Mouse (Mus musculus) forebrain, postnatal 0 days (tissue): Measurements from ENCODE around the gene Neurod2. TPM values are rescaled to one million over a fixed set of nuclear protein-coding genes. Genes with fewer than 3 reads are reported as not detected.

Source experiments
- ATAC-seq: fragments of 200-750 bp; cut with Nextera tagmentation; 2 replicates; pipeline ENCODE4 v1.8.0; 2017; ENCODE audit warnings: mild to moderate bottlenecking, moderate library complexity
- DNase-seq: peaks from one replicate; pipeline ENCODE4 v3.0.0-alpha.2; 2015
- H3K27ac ChIP-seq: fragments of 300-500 bp; sonication (generic); 2 replicates; pipeline ENCODE4 v1.5.1; 2014; ENCODE audit warnings: low read depth, mild to moderate bottlenecking, antibody characterized with exemption, low read length, moderate library complexity, mixed read lengths
- H3K27me3 ChIP-seq: fragments of 300-500 bp; sonication (generic); 2 replicates; pipeline ENCODE4 v1.6.1; 2014; ENCODE audit warnings: mild to moderate bottlenecking, low read length, mixed read lengths; ENCODE audit not compliant: insufficient read depth
- H3K36me3 ChIP-seq: fragments of 300-500 bp; sonication (generic); 2 replicates; pipeline ENCODE4 v1.6.1; 2014; ENCODE audit warnings: mild to moderate bottlenecking, moderate library complexity; ENCODE audit not compliant: insufficient read depth
- H3K4me1 ChIP-seq: fragments of 300-500 bp; sonication (generic); 2 replicates; pipeline ENCODE4 v1.6.1; 2014; ENCODE audit warnings: antibody characterized with exemption; ENCODE audit not compliant: insufficient read depth
- H3K4me2 ChIP-seq: fragments of 300-500 bp; sonication (generic); 2 replicates; pipeline ENCODE4 v1.6.1; 2014; ENCODE audit warnings: low read depth, mild to moderate bottlenecking, moderate library complexity
- H3K4me3 ChIP-seq: fragments of 300-500 bp; sonication (generic); 2 replicates; pipeline ENCODE4 v1.5.1; 2014; ENCODE audit warnings: low read depth, low read length, mixed read lengths
- H3K9ac ChIP-seq: fragments of 300-500 bp; sonication (generic); 2 replicates; pipeline ENCODE4 v1.6.1; 2014; ENCODE audit warnings: mild to moderate bottlenecking
- H3K9me3 ChIP-seq: fragments of 300-500 bp; sonication (generic); 2 replicates; pipeline ENCODE4 v1.6.1; 2016; ENCODE audit warnings: low read length
- CTCF ChIP-seq: sonication (generic); IDR thresholded peaks from 2 replicates; pipeline ENCODE4 v1.5.1; 2016; ENCODE audit warnings: antibody characterized with exemption, control low read depth, low read depth
- WGBS: fragments of 180-500 bp; shearing (Covaris S2); extraction: QIAGEN DNeasy Blood & Tissue Kit; methylation state at CpG from one replicate; pipeline ENCODE4 v1.1.7; 2014; 5-methylcytosine and 5-hydroxymethylcytosine counted together
- polyA plus RNA-seq: library from polyadenylated mRNA; unstranded; fragments of >200 nt; fragmentation: Nextera tagmentation; extraction: Ambion mirVana; gene quantifications from 2 replicates; pipeline ENCODE4 v1.2.1, GENCODE M21; 2015
- total RNA-seq: library from RNA; depleted of rRNA; stranded (reverse); fragments of >200 nt; gene quantifications from 2 replicates; pipeline ENCODE4 v1.2.3, GENCODE M21; 2014; rRNA removed

Gene Neurod2
- total and polyA plus RNA-seq, 2 experiments from 2014 or later: 74.9 to 133 TPM

GRCm38 (mm10) chr11:98287961-98288360 is 41.5 kb downstream of the Neurod2 start:
- Histone ChIP-seq H3K4me3 (no peak overlapping the region), H3K27me3 (no peaks in the 10 kb centered on the region), H3K9ac (peak overlapping the region; percentile 26; the same call in 1 of the 2 replicates), H3K27ac (peak overlapping the region; percentile 84), H3K4me2 (peak overlapping the region; percentile 20), H3K36me3 (no peaks in the 10 kb centered on the region), H3K9me3 (no peaks in the 10 kb centered on the region), H3K4me1 (peaks cover 43% of the 10 kb centered on the region)
- DNase-seq: peak; percentile 61
- WGBS: 26% methylated on average over 7 of the region's 7 CpGs
- no peak for TF ChIP-seq CTCF
- no peak for ATAC-seq

DNA sequence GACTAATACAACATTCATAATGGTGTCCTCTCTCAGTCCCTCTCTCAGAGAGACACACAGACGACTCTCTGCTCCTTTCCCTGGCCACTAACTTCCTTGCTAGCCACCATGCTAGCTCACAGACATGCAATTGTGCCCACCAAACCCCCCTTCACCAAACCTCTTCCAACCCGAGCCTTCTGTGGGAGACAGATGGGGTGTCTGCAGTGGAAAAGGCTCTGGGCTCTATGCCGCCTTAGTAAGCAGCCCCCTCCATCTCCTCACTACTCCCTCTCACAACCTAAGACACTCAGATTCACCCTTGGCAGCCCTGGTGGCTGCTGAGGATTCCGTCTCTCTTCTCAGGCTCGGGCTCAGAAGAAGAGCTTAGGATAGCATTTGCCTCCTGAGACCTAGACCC is 41.9 kb downstream of the Neurod2 start:
- 0 out of 2 replicates have a peak, but pooled peaks have one; percentile 7 for TF ChIP-seq CTCF
- 21% methylated on average over 5 of the region's 5 CpGs for WGBS
- H3K4me1 ChIP-seq: peaks cover 44% of the 10 kb centered on the region

DNA sequence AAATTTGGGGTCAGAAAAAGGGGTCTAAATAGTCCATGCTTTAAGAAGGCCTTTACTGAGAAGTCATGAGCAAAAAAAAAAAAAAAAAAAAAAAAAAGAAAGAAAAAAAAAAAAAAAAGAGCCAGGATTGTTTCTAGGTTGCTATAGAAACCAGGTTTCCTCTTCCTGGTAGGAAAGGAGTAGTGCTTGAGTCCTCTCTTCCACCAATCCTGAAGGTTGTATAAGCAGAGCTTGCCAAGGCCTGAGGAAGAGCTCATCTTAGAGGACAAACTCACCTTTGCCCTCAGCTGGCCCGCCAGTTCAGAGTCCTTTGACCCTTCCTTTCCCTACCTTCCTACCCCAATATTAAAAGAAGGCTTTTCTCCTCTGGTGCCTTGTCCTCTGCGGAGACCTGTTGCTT is 44.1 kb downstream of the Neurod2 start:
- no peak overlapping the region for H3K4me2 ChIP-seq
- 43% methylated on average over 2 of the region's 2 CpGs for WGBS
- TF ChIP-seq CTCF: no peak
- ATAC-seq (no peak), DNase-seq (peak; percentile 62)
- H3K27me3 ChIP-seq: no peaks in the 10 kb centered on the region
- H3K4me3 ChIP-seq: no peak overlapping the region
- H3K27ac ChIP-seq: peak overlapping the region; percentile 89
- H3K9me3 ChIP-seq: no peaks in the 10 kb centered on the region
- 0 out of 2 replicates have a peak, but pooled peaks cover 4% of the 10 kb centered on the region for H3K36me3 ChIP-seq
- H3K4me1 ChIP-seq: peaks cover 42% of the 10 kb centered on the region
- no peak overlapping the region for H3K9ac ChIP-seq

More for the DNA sequence above, 41.9 kb downstream of the Neurod2 start:
- Histone ChIP-seq H3K4me2 (peak overlapping the region; percentile 20), H3K9ac (peak overlapping the region; percentile 26; the same call in 1 of the 2 replicates), H3K27ac (peak overlapping the region; percentile 84), H3K4me3 (no peak overlapping the region), H3K9me3 (no peaks in the 10 kb centered on the region), H3K27me3 (no peaks in the 10 kb centered on the region), H3K36me3 (no peaks in the 10 kb centered on the region)
- ATAC-seq (peak; percentile 71), DNase-seq (peak; percentile 86)

- peak; percentile 58 for TF ChIP-seq CTCF
- Histone ChIP-seq H3K27me3 (no peaks in the 10 kb centered on the region), H3K4me2 (peak overlapping the region; percentile 48), H3K4me3 (peak overlapping the region; percentile 20; the same call in 1 of the 2 replicates), H3K9me3 (no peaks in the 10 kb centered on the region), H3K27ac (peak overlapping the region; percentile 89), H3K4me1 (peaks cover 31% of the 10 kb centered on the region), H3K9ac (no peak overlapping the region), H3K36me3 (0 out of 2 replicates have a peak, but pooled peaks cover 4% of the 10 kb centered on the region)
- 3% methylated on average over 17 of the region's 17 CpGs for WGBS
- DNase-seq (peak; percentile 90), ATAC-seq (peak; percentile 91)
These were observed 45.2 kb downstream of the Neurod2 start for GRCm38 (mm10) chr11:98284230-98284629.

GRCm38 (mm10) chr11:98283740-98284139 is 45.7 kb downstream of the Neurod2 start:
- ATAC-seq: peak; percentile 61; the same call in 1 of the 2 replicates
- peak; percentile 70 for DNase-seq

More at GRCm38 (mm10) chr11:98283740-98284139, 45.7 kb downstream of the Neurod2 start:
- WGBS: 8% methylated on average over 9 of the region's 9 CpGs
- Histone ChIP-seq H3K9me3 (no peaks in the 10 kb centered on the region), H3K4me2 (peak overlapping the region; percentile 29; the same call in 1 of the 2 replicates), H3K4me3 (no peak overlapping the region), H3K27ac (peak overlapping the region; percentile 89), H3K36me3 (0 out of 2 replicates have a peak, but pooled peaks cover 4% of the 10 kb centered on the region), H3K9ac (no peak overlapping the region), H3K27me3 (no peaks in the 10 kb centered on the region), H3K4me1 (peaks cover 27% of the 10 kb centered on the region)
- TF ChIP-seq CTCF: no peak

Other genes with a start within 250 kb of the Neurod2 start
- 22.9 and 23.4 TPM in 2 replicates for gene Fbxl20, start 179.2 kb downstream of the Neurod2 start, total RNA-seq
- 9.1 and 12.5 TPM in 2 replicates for gene Fbxl20, start 179.2 kb downstream of the Neurod2 start, polyA plus RNA-seq
- 30.2 and 35.5 TPM in 2 replicates for gene Med1, start 136.4 kb downstream of the Neurod2 start, total RNA-seq
- gene Med1, start 136.4 kb downstream of the Neurod2 start, polyA plus RNA-seq: 44.9 and 56.4 TPM in 2 replicates
- 35.5 and 36.0 TPM in 2 replicates for gene Cdk12, start 126.6 kb downstream of the Neurod2 start, total RNA-seq
- gene Cdk12, start 126.6 kb downstream of the Neurod2 start, polyA plus RNA-seq: 2.8 and 4.5 TPM in 2 replicates
- 19.4 and 32.5 TPM in 2 replicates for gene Ppp1r1b, start 18.8 kb upstream of the Neurod2 start, total RNA-seq
- gene Ppp1r1b, start 18.8 kb upstream of the Neurod2 start, polyA plus RNA-seq: 91.4 and 121 TPM in 2 replicates
- 36.2 and 39.4 TPM in 2 replicates for gene Stard3, start 28.7 kb upstream of the Neurod2 start, total RNA-seq
- gene Stard3, start 28.7 kb upstream of the Neurod2 start, polyA plus RNA-seq: 31.6 and 32.2 TPM in 2 replicates
- gene Tcap, start 54.2 kb upstream of the Neurod2 start, total RNA-seq: 0.23 TPM in 1 of 2 replicates, not detected in the other
- not detected in 2 replicates for gene Tcap, start 54.2 kb upstream of the Neurod2 start, polyA plus RNA-seq
- 1.0 and 1.8 TPM in 2 replicates for gene Pnmt, start 56.8 kb upstream of the Neurod2 start, total RNA-seq
- gene Pnmt, start 56.8 kb upstream of the Neurod2 start, polyA plus RNA-seq: 1.7 and 3.5 TPM in 2 replicates
- gene Pgap3, start 70.8 kb upstream of the Neurod2 start, total RNA-seq: 10.9 and 11.0 TPM in 2 replicates
- gene Pgap3, start 70.8 kb upstream of the Neurod2 start, polyA plus RNA-seq: 7.1 and 7.6 TPM in 2 replicates
- 3.8 and 4.9 TPM in 2 replicates for gene Erbb2, start 82.8 kb upstream of the Neurod2 start, total RNA-seq
- gene Erbb2, start 82.8 kb upstream of the Neurod2 start, polyA plus RNA-seq: 2.4 and 3.7 TPM in 2 replicates
- 73.1 and 105 TPM in 2 replicates for gene Mien1, start 109.3 kb upstream of the Neurod2 start, total RNA-seq
- gene Mien1, start 109.3 kb upstream of the Neurod2 start, polyA plus RNA-seq: 272 and 326 TPM in 2 replicates
- 1.2 and 2.1 TPM in 2 replicates for gene Grb7, start 116.7 kb upstream of the Neurod2 start, total RNA-seq
- gene Grb7, start 116.7 kb upstream of the Neurod2 start, polyA plus RNA-seq: 0.88 and 1.3 TPM in 2 replicates
- gene Ikzf3, start 216.4 kb upstream of the Neurod2 start, total RNA-seq: 0.14 and 0.15 TPM in 2 replicates
- 0.21 and 0.23 TPM in 2 replicates for gene Ikzf3, start 216.4 kb upstream of the Neurod2 start, polyA plus RNA-seq
- not detected in 2 replicates for gene Zpbp2, start 221.4 kb upstream of the Neurod2 start, total RNA-seq
- not detected in 2 replicates for gene Zpbp2, start 221.4 kb upstream of the Neurod2 start, polyA plus RNA-seq